9 mouse cellular contexts compared by ENCODE assay signal in the genomic region with DNA sequence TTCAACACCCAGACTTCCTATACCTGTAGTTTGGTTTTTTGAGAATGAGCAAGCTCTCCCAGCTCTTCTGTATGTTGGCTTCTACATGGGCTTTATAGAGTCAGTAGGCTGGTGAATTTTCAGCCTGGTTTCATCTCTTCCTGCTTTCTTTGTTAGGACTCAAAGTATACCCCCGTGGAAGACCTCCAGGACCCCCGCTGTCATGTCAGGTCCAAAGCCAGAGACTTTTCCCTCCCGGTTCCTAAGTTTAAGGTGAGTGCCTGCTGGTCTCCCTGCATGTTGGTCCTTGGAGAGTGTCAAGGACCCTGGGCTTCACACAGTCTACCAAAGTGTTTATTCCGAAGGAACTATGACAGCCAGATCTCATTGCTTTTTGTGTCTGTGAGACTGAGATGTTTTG. TPM values are rescaled to one million over a fixed set of nuclear protein-coding genes. Genes with fewer than 3 reads are reported as not detected.
DNase-seq lines count a peak whose midpoint lies in the region; ATAC-seq and TF ChIP-seq lines count a peak whose summit lies in the region.
"Had no signal": no experiment of that assay in that cellular context is flagged by ENCODE, and none has a peak within 500 bp of the region (broad histone marks: within the 10 kb centered on the region; RNA-seq: fewer than 3 reads in every experiment).

No protein-coding gene starts in this region.

- H3K36me3 ChIP-seq in liver, adult 2 months (ENCODE audit: control insufficient read depth, insufficient read depth, low read length): peaks cover 32% of the 10 kb centered on the region
- H3K36me3 ChIP-seq in embryonic facial prominence, embryonic 12.5 days: peaks cover 34% of the 10 kb centered on the region
- H3K36me3 ChIP-seq in intestine, embryonic 16.5 days (ENCODE audit: control insufficient read depth, insufficient read depth, low read length): peaks cover 4% of the 10 kb centered on the region; the same call in 1 of the 2 replicates
- H3K36me3 ChIP-seq in neural tube, embryonic 14.5 days (ENCODE audit: control insufficient read depth, insufficient read depth, low read length): peaks cover 23% of the 10 kb centered on the region

- peak overlapping the region; percentile 86 for H3K4me2 ChIP-seq in embryonic facial prominence, embryonic 12.5 days (replicated peaks)
- H3K4me2 ChIP-seq in intestine, embryonic 16.5 days (ENCODE audit: low read depth, low read length): peak overlapping the region; percentile 89
- H3K4me2 ChIP-seq in neural tube, embryonic 14.5 days (ENCODE audit: low read depth, low read length): peak overlapping the region; percentile 72

- peak overlapping the region; percentile 97 for H3K9ac ChIP-seq in liver, adult 2 months (ENCODE audit: low read depth, low read length)
- peak overlapping the region; percentile 95 for H3K9ac ChIP-seq in embryonic facial prominence, embryonic 12.5 days
- H3K9ac ChIP-seq in intestine, embryonic 16.5 days (ENCODE audit: low read depth, low read length): peak overlapping the region; percentile 95
- peak overlapping the region; percentile 84; the same call in 1 of the 2 replicates for H3K9ac ChIP-seq in neural tube, embryonic 14.5 days (replicated peaks; ENCODE audit: low read depth, low read length)

- peaks cover 8% of the 10 kb centered on the region; the same call in 1 of the 2 replicates for H3K79me2 ChIP-seq in liver, adult 2 months (ENCODE audit: control insufficient read depth, insufficient read depth, low read length)

- no peak for ATAC-seq in embryonic facial prominence, embryonic 12.5 days (ENCODE audit: insufficient number of reproducible peaks, insufficient read depth, low FRiP score, low TSS enrichment)
- no peak for ATAC-seq in intestine, embryonic 16.5 days
- no peak for ATAC-seq in neural tube, embryonic 14.5 days (ENCODE audit: low read depth)
- ATAC-seq in monocyte, adult 5-6 weeks (replicated peaks; ENCODE audit: insufficient number of reproducible peaks, low FRiP score, low TSS enrichment, poor library complexity, severe bottlenecking): no peak
- ATAC-seq: activated CD4-positive, CD25-positive, alpha-beta regulatory T cell, adult 4 months had no signal

- no peak for TF ChIP-seq POLR2A in liver, adult 2 months (IDR thresholded peaks at IDR 0.05; ENCODE audit: extremely low read depth, insufficient read depth, low read length)

- H3K4me1 ChIP-seq in liver, adult 2 months (ENCODE audit: control insufficient read depth, insufficient read depth, low read length): peaks cover 11% of the 10 kb centered on the region; the same call in 1 of the 2 replicates
- H3K4me1 ChIP-seq in embryonic facial prominence, embryonic 12.5 days: peaks cover 8% of the 10 kb centered on the region
- peaks cover 11% of the 10 kb centered on the region for H3K4me1 ChIP-seq in intestine, embryonic 16.5 days (ENCODE audit: control insufficient read depth, insufficient read depth, low read length)
- peaks cover 7% of the 10 kb centered on the region for H3K4me1 ChIP-seq in neural tube, embryonic 14.5 days (ENCODE audit: control insufficient read depth, insufficient read depth, low read length)

- no peaks in the 10 kb centered on the region for H3K9me3 ChIP-seq in embryonic facial prominence, embryonic 12.5 days
- no peaks in the 10 kb centered on the region for H3K9me3 ChIP-seq in intestine, embryonic 16.5 days (ENCODE audit: control insufficient read depth, low read length)
- H3K9me3 ChIP-seq in neural tube, embryonic 14.5 days (ENCODE audit: control insufficient read depth, low read length): no peaks in the 10 kb centered on the region

- H3K27ac ChIP-seq in liver, adult 2 months (replicated peaks; ENCODE audit: insufficient read depth, low read depth, low read length): no peak overlapping the region
- no peak overlapping the region for H3K27ac ChIP-seq in embryonic facial prominence, embryonic 12.5 days
- no peak overlapping the region for H3K27ac ChIP-seq in intestine, embryonic 16.5 days (ENCODE audit: low read length)
- no peak overlapping the region for H3K27ac ChIP-seq in neural tube, embryonic 14.5 days (ENCODE audit: low read depth, low read length)

- no peak for TF ChIP-seq CTCF in liver, adult 2 months (IDR thresholded peaks at IDR 0.05; ENCODE audit: low read depth, low read length)

- H3K27me3 ChIP-seq in liver, adult 2 months (ENCODE audit: control insufficient read depth, insufficient read depth, low read length): no peaks in the 10 kb centered on the region
- H3K27me3 ChIP-seq in embryonic facial prominence, embryonic 12.5 days: no peaks in the 10 kb centered on the region
- H3K27me3 ChIP-seq in intestine, embryonic 16.5 days (replicated peaks; ENCODE audit: control insufficient read depth, insufficient read depth, low read length): no peaks in the 10 kb centered on the region
- H3K27me3 ChIP-seq in neural tube, embryonic 14.5 days (ENCODE audit: control insufficient read depth, insufficient read depth, low read length): no peaks in the 10 kb centered on the region

- DNase-seq in liver, adult 2 months (ENCODE audit: extremely low read depth, low read depth, low spot score): no peak
- no peak for DNase-seq in liver
- no peak for DNase-seq in gastrocnemius, postnatal 36 days
- DNase-seq in kidney, adult 8-10 months: no peak

- no peak overlapping the region for H3K4me3 ChIP-seq in liver, adult 2 months (ENCODE audit: insufficient read depth, low read depth, low read length)
- peak overlapping the region; percentile 88 for H3K4me3 ChIP-seq in embryonic facial prominence, embryonic 12.5 days
- H3K4me3 ChIP-seq in intestine, embryonic 16.5 days (ENCODE audit: low read length): peak overlapping the region; percentile 84
- H3K4me3 ChIP-seq in neural tube, embryonic 14.5 days (ENCODE audit: low read depth, low read length): peak overlapping the region; percentile 62

- WGBS in liver, adult 2 months: 77% methylated on average over 4 of the region's 4 CpGs
- 81% methylated on average over 4 of the region's 4 CpGs for WGBS in embryonic facial prominence, embryonic 12.5 days
- WGBS in intestine, embryonic 16.5 days: 78% methylated on average over 4 of the region's 4 CpGs
- WGBS in neural tube, embryonic 14.5 days: 84% methylated on average over 4 of the region's 4 CpGs

- intact Hi-C loops in gastrocnemius, postnatal 36 days (cut with DNase I): no loop called here

RNA-seq across cellular contexts. Expression of a gene that starts 1.9 kb away (rescaled TPM):
- total RNA-seq in liver, adult 2 months (2014; rRNA removed): 2.6 and 5.4 TPM in 2 replicates
- 5.5 and 7.8 TPM in 2 replicates for polyA plus RNA-seq in liver, adult 2 months (2012; rRNA removed)
- 25.5 and 26.5 TPM in 2 replicates for polyA plus RNA-seq in embryonic facial prominence, embryonic 12.5 days (2016; fragmentation: Nextera tagmentation; extraction: Ambion mirVana)
- polyA plus RNA-seq in intestine, embryonic 16.5 days (2015; fragmentation: Nextera tagmentation; extraction: Ambion mirVana): 6.2 and 11.4 TPM in 2 replicates
- 22.4 and 23.3 TPM in 2 replicates for polyA plus RNA-seq in neural tube, embryonic 14.5 days (2014; fragmentation: Nextera tagmentation; extraction: Ambion mirVana)
- 10 to 100 TPM; 13.0 to 21.3 TPM for total RNA-seq in gastrocnemius, postnatal 36 days (2021)
- 5.2 to 14.9 TPM (median 7.7 TPM) in 3 replicates for total RNA-seq in monocyte, adult 5-6 weeks (2017)

RNA-seq across cellular contexts. Expression of a gene that starts 7.1 kb away (rescaled TPM):
- not detected in 2 replicates for total RNA-seq in liver, adult 2 months (2014; rRNA removed)
- polyA plus RNA-seq in liver, adult 2 months (2012; rRNA removed): not detected in 2 replicates
- not detected in 2 replicates for polyA plus RNA-seq in embryonic facial prominence, embryonic 12.5 days (2016; fragmentation: Nextera tagmentation; extraction: Ambion mirVana)
- not detected in 2 replicates for polyA plus RNA-seq in intestine, embryonic 16.5 days (2015; fragmentation: Nextera tagmentation; extraction: Ambion mirVana)
- 0.64 TPM in 1 of 2 replicates, not detected in the other for polyA plus RNA-seq in neural tube, embryonic 14.5 days (2014; fragmentation: Nextera tagmentation; extraction: Ambion mirVana)
- total RNA-seq in gastrocnemius, postnatal 36 days (2021): 1 to 10 TPM in 1 of 2 experiments, under 1 TPM in 1; 0.31 to 2.1 TPM
- total RNA-seq in monocyte, adult 5-6 weeks (2017): 0.87 to 3.2 TPM (median 2.2 TPM) in 3 replicates
- polyA plus RNA-seq: activated CD4-positive, CD25-positive, alpha-beta regulatory T cell, adult 4 months had no signal

RNA-seq across cellular contexts. Expression of a gene that starts 8.7 kb away (rescaled TPM):
- total RNA-seq in liver, adult 2 months (2014; rRNA removed): 10.2 and 14.7 TPM in 2 replicates
- 21.1 and 26.6 TPM in 2 replicates for polyA plus RNA-seq in liver, adult 2 months (2012; rRNA removed)
- polyA plus RNA-seq in embryonic facial prominence, embryonic 12.5 days (2016; fragmentation: Nextera tagmentation; extraction: Ambion mirVana): 16.7 and 17.5 TPM in 2 replicates
- polyA plus RNA-seq in intestine, embryonic 16.5 days (2015; fragmentation: Nextera tagmentation; extraction: Ambion mirVana): 24.6 and 24.9 TPM in 2 replicates
- polyA plus RNA-seq in neural tube, embryonic 14.5 days (2014; fragmentation: Nextera tagmentation; extraction: Ambion mirVana): 4.6 and 6.8 TPM in 2 replicates
- 1 to 10 TPM; 8.4 to 9.2 TPM for total RNA-seq in gastrocnemius, postnatal 36 days (2021)
- total RNA-seq in monocyte, adult 5-6 weeks (2017): 31.9 to 44.5 TPM (median 35.2 TPM) in 3 replicates

RNA-seq across cellular contexts. Expression of a gene that starts 22.1 kb away (rescaled TPM):
- total RNA-seq in liver, adult 2 months (2014; rRNA removed): 458 and 477 TPM in 2 replicates
- polyA plus RNA-seq in liver, adult 2 months (2012; rRNA removed): 1,150 and 1,162 TPM in 2 replicates
- polyA plus RNA-seq in embryonic facial prominence, embryonic 12.5 days (2016; fragmentation: Nextera tagmentation; extraction: Ambion mirVana): 10.3 and 10.9 TPM in 2 replicates
- 37.6 and 38.4 TPM in 2 replicates for polyA plus RNA-seq in intestine, embryonic 16.5 days (2015; fragmentation: Nextera tagmentation; extraction: Ambion mirVana)
- 7.0 and 9.6 TPM in 2 replicates for polyA plus RNA-seq in neural tube, embryonic 14.5 days (2014; fragmentation: Nextera tagmentation; extraction: Ambion mirVana)
- 1 to 10 TPM; 5.5 to 5.6 TPM for total RNA-seq in gastrocnemius, postnatal 36 days (2021)
- 8.6 to 11.1 TPM (median 9.4 TPM) in 3 replicates for total RNA-seq in monocyte, adult 5-6 weeks (2017)

RNA-seq across cellular contexts. Expression of a gene that starts 34.0 kb away (rescaled TPM):
- total RNA-seq in liver, adult 2 months (2014; rRNA removed): 1.9 and 2.4 TPM in 2 replicates
- polyA plus RNA-seq in liver, adult 2 months (2012; rRNA removed): 3.9 and 4.7 TPM in 2 replicates
- 11.8 and 11.9 TPM in 2 replicates for polyA plus RNA-seq in embryonic facial prominence, embryonic 12.5 days (2016; fragmentation: Nextera tagmentation; extraction: Ambion mirVana)
- 1.9 and 2.4 TPM in 2 replicates for polyA plus RNA-seq in intestine, embryonic 16.5 days (2015; fragmentation: Nextera tagmentation; extraction: Ambion mirVana)
- polyA plus RNA-seq in neural tube, embryonic 14.5 days (2014; fragmentation: Nextera tagmentation; extraction: Ambion mirVana): 6.5 and 9.1 TPM in 2 replicates
- total RNA-seq in gastrocnemius, postnatal 36 days (2021): 1 to 10 TPM; 1.9 to 2.5 TPM
- 2.1 to 8.5 TPM (median 3.1 TPM) in 3 replicates for total RNA-seq in monocyte, adult 5-6 weeks (2017)
